Mouse (Mus musculus): Measurements from ENCODE around the gene Eya2. TPM values are rescaled to one million over a fixed set of nuclear protein-coding genes. Genes with fewer than 3 reads are reported as not detected.

The Eya2 gene
- polyA plus RNA-seq, 1 experiment: 6.0 TPM

- Histone ChIP-seq H3K4me3 (ENCODE audit: extremely low read depth, insufficient read depth, insufficient read length) (no peak overlapping the region), H3K4me1 (ENCODE audit: control insufficient read depth, insufficient read depth, insufficient read length) (peaks cover 24% of the 10 kb centered on the region; the same call in 1 of the 2 replicates), H3K27ac (ENCODE audit: insufficient read depth, low read length) (peak overlapping the region; percentile 24; the same call in 1 of the 2 replicates), H3K27me3 (ENCODE audit: control insufficient read depth, insufficient read depth, low read length) (no peaks in the 10 kb centered on the region), H3K36me3 (ENCODE audit: control insufficient read depth, insufficient read depth, low read length) (no peaks in the 10 kb centered on the region)
- DNase-seq (ENCODE audit: low read depth in 1 of 2, low spot score in 2 of 2): no peak
- TF ChIP-seq POLR2A (IDR thresholded peaks at IDR 0.05; ENCODE audit: low read depth, low read length): no peak
- TF ChIP-seq CTCF (IDR thresholded peaks at IDR 0.05; ENCODE audit: extremely low read depth, insufficient read depth, insufficient read length, insufficient replicate concordance): no peak
- 29% methylated on average over 9 of the region's 9 CpGs for WGBS
Observed at GRCm38 (mm10) chr2:165654151-165654550, 59.3 kb downstream of the Eya2 start.

DNA sequence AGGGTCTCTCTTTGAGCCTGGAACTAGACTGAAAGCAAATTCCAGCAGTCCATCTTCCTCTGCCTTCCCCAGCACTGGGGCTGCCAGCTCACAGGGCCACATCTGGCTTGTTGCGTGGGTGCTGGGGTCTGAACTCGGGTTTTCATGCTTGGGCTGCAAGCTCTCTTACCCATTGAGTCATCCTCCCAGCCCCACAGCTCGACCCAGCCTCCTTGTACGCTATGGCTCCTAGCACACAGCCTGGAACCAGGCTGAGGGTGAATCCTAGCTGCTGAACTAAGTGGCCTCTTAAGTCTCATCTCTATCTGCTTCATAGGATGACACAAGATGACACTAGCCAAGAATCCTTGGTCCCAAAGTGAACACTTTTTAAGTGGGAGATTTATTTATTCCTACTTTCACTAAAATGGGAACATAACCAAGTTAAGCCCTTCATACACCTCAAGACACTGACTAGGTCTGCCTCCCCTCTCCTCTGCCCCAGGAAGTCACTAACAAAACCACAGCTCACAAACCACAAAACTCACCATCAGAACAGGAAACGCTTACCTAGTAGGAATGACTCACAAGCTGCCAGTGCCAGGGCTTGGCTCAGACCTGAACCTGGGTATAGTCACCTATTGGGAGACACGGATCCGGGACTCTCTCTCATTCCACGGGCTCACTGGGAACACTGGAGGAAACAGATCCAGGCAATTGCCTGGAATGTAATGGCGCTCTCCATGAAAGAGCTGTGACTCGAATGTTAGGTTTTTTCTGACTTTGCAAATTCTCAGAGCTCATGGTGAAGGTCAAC is 60.1 kb downstream of the Eya2 start:
- H3K4me1 ChIP-seq (ENCODE audit: control insufficient read depth, insufficient read depth, insufficient read length): peaks cover 24% of the 10 kb centered on the region; the same call in 1 of the 2 replicates
- WGBS: 11% methylated on average over 10 of the region's 10 CpGs
- peak overlapping the region; percentile 37 for H3K4me3 ChIP-seq (ENCODE audit: extremely low read depth, insufficient read depth, insufficient read length)
- no peaks in the 10 kb centered on the region for H3K27me3 ChIP-seq (ENCODE audit: control insufficient read depth, insufficient read depth, low read length)
- no peaks in the 10 kb centered on the region for H3K36me3 ChIP-seq (ENCODE audit: control insufficient read depth, insufficient read depth, low read length)
- DNase-seq (ENCODE audit: low read depth in 1 of 2, low spot score in 2 of 2): peak; percentile 48 to 53
- no peak for TF ChIP-seq POLR2A (IDR thresholded peaks at IDR 0.05; ENCODE audit: low read depth, low read length)
- no peak for TF ChIP-seq CTCF (IDR thresholded peaks at IDR 0.05; ENCODE audit: extremely low read depth, insufficient read depth, insufficient read length, insufficient replicate concordance)
- peak overlapping the region; percentile 24 for H3K27ac ChIP-seq (ENCODE audit: insufficient read depth, low read length)

DNA sequence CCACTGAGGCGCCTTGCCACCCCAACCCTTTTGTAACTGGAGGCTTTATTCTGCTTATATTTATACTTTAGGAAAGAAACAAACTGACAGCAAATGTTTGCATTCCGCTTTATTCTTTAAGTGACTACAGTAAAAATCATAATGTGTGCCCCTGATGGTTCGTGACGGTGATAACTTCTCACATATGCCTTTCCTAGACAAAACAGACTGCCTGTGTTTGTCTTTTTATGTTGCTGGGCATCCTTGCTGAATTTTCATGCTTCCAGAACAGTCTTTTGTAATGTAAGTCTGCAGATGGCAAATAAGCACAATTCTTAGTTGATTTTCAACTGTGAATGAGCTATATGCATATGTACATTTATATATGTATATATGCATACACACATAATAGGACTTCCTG is 61.7 kb downstream of the Eya2 start:
- Histone ChIP-seq H3K36me3 (ENCODE audit: control insufficient read depth, insufficient read depth, low read length) (no peaks in the 10 kb centered on the region), H3K27ac (ENCODE audit: insufficient read depth, low read length) (no peak overlapping the region), H3K4me1 (ENCODE audit: control insufficient read depth, insufficient read depth, insufficient read length) (peaks cover 24% of the 10 kb centered on the region; the same call in 1 of the 2 replicates), H3K4me3 (ENCODE audit: extremely low read depth, insufficient read depth, insufficient read length) (no peak overlapping the region), H3K27me3 (ENCODE audit: control insufficient read depth, insufficient read depth, low read length) (no peaks in the 10 kb centered on the region)
- 60% methylated on average over 4 of the region's 4 CpGs for WGBS
- TF ChIP-seq CTCF (IDR thresholded peaks at IDR 0.05; ENCODE audit: extremely low read depth, insufficient read depth, insufficient read length, insufficient replicate concordance) (no peak), POLR2A (IDR thresholded peaks at IDR 0.05; ENCODE audit: low read depth, low read length) (no peak)
- DNase-seq (ENCODE audit: low read depth in 1 of 2, low spot score in 2 of 2): no peak

GRCm38 (mm10) chr2:165656956-165657355 is 62.1 kb downstream of the Eya2 start:
- WGBS: 44% methylated on average over 6 of the region's 6 CpGs
- no peak for DNase-seq (ENCODE audit: low read depth in 1 of 2, low spot score in 2 of 2)
- Histone ChIP-seq H3K27ac (ENCODE audit: insufficient read depth, low read length) (no peak overlapping the region), H3K36me3 (ENCODE audit: control insufficient read depth, insufficient read depth, low read length) (no peaks in the 10 kb centered on the region), H3K4me3 (ENCODE audit: extremely low read depth, insufficient read depth, insufficient read length) (no peak overlapping the region), H3K4me1 (ENCODE audit: control insufficient read depth, insufficient read depth, insufficient read length) (peaks cover 24% of the 10 kb centered on the region; the same call in 1 of the 2 replicates), H3K27me3 (ENCODE audit: control insufficient read depth, insufficient read depth, low read length) (no peaks in the 10 kb centered on the region)
- TF ChIP-seq POLR2A (IDR thresholded peaks at IDR 0.05; ENCODE audit: low read depth, low read length): no peak
- TF ChIP-seq CTCF (IDR thresholded peaks at IDR 0.05; ENCODE audit: extremely low read depth, insufficient read depth, insufficient read length, insufficient replicate concordance): no peak

DNA sequence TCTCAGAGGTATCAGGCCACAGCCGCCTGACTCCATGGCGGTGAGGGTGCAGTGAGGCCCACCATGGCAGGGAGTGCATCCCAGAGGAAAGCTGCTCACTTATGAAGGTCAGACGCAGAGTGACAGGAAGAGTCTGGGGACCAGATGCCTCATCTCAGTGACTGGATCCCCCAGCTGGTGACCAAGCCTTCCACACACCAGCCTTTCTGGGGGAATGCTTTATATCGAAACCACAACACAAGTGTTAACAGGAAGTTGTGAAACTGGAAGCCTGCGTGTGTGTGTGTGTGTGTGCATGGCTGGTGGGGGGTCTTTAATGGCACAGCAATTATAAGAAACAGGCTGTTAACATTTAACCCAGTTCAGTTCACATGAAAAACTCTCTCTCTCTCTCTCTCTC is 64.7 kb downstream of the Eya2 start:
- no peaks in the 10 kb centered on the region for H3K27me3 ChIP-seq (ENCODE audit: control insufficient read depth, insufficient read depth, low read length)
- TF ChIP-seq CTCF (IDR thresholded peaks at IDR 0.05; ENCODE audit: extremely low read depth, insufficient read depth, insufficient read length, insufficient replicate concordance) (no peak), POLR2A (IDR thresholded peaks at IDR 0.05; ENCODE audit: low read depth, low read length) (no peak)
- 22% methylated on average over 5 of the region's 5 CpGs for WGBS
- H3K27ac ChIP-seq (ENCODE audit: insufficient read depth, low read length): no peak overlapping the region
- no peak overlapping the region for H3K4me3 ChIP-seq (ENCODE audit: extremely low read depth, insufficient read depth, insufficient read length)
- no peak for DNase-seq (ENCODE audit: low read depth in 1 of 2, low spot score in 2 of 2)
- no peaks in the 10 kb centered on the region for H3K36me3 ChIP-seq (ENCODE audit: control insufficient read depth, insufficient read depth, low read length)
- peaks cover 2% of the 10 kb centered on the region; the same call in 1 of the 2 replicates for H3K4me1 ChIP-seq (ENCODE audit: control insufficient read depth, insufficient read depth, insufficient read length)

DNA sequence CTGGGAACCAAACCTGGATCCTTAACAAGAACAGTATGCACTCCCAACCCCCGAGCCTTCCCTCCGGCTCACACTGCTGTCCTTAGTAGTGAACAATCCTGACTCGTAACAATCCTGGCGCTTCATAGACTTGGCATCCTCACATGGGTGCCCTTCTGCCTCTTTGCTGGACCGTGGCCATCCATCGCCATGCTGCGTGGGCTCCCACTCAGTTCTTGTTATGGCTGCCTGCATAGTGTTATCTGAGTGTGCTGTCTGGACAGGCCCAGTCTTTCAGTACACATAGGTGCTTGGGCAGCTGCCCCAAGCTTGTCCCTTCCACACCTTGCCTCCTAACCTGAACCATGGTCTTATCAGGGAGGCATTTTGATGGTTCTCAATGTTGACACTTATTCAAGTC is 68.4 kb downstream of the Eya2 start:
- WGBS: 95% methylated on average over 7 of the region's 7 CpGs
- no peaks in the 10 kb centered on the region for H3K27me3 ChIP-seq (ENCODE audit: control insufficient read depth, insufficient read depth, low read length)
- no peak overlapping the region for H3K4me3 ChIP-seq (ENCODE audit: extremely low read depth, insufficient read depth, insufficient read length)
- no peak overlapping the region for H3K27ac ChIP-seq (ENCODE audit: insufficient read depth, low read length)
- TF ChIP-seq POLR2A (IDR thresholded peaks at IDR 0.05; ENCODE audit: low read depth, low read length): no peak
- TF ChIP-seq CTCF (IDR thresholded peaks at IDR 0.05; ENCODE audit: extremely low read depth, insufficient read depth, insufficient read length, insufficient replicate concordance): no peak
- no peaks in the 10 kb centered on the region for H3K4me1 ChIP-seq (ENCODE audit: control insufficient read depth, insufficient read depth, insufficient read length)
- no peaks in the 10 kb centered on the region for H3K36me3 ChIP-seq (ENCODE audit: control insufficient read depth, insufficient read depth, low read length)
- DNase-seq (ENCODE audit: low read depth in 1 of 2, low spot score in 2 of 2): no peak

DNA sequence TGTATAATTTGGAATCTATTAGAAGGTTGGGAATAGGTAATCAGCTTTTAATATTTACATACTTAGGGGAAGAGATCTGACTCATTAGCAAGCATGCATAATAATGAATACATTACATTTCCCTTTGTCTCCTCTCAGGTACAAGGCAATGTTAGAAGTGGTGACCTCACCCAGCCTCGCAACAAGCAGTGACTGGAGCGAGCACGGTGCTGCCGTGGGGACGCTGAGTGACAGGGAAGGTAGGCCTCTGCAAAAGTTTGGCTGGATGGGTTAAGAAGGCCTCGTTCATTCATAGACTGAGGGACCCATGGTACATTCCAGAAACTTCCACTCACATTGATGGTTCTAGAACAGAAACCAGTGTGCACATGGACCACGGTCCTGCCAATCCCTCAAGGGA is 69.8 kb downstream of the Eya2 start:
- DNase-seq (ENCODE audit: low read depth in 1 of 2, low spot score in 2 of 2): no peak
- 88% methylated on average over 7 of the region's 7 CpGs for WGBS
- Histone ChIP-seq H3K27ac (ENCODE audit: insufficient read depth, low read length) (no peak overlapping the region), H3K4me3 (ENCODE audit: extremely low read depth, insufficient read depth, insufficient read length) (no peak overlapping the region), H3K36me3 (ENCODE audit: control insufficient read depth, insufficient read depth, low read length) (no peaks in the 10 kb centered on the region), H3K4me1 (ENCODE audit: control insufficient read depth, insufficient read depth, insufficient read length) (no peaks in the 10 kb centered on the region), H3K27me3 (ENCODE audit: control insufficient read depth, insufficient read depth, low read length) (no peaks in the 10 kb centered on the region)
- TF ChIP-seq POLR2A (IDR thresholded peaks at IDR 0.05; ENCODE audit: low read depth, low read length) (no peak), CTCF (IDR thresholded peaks at IDR 0.05; ENCODE audit: extremely low read depth, insufficient read depth, insufficient read length, insufficient replicate concordance) (no peak)
